Mouse (Mus musculus) embryonic facial prominence, embryonic 10.5 days (tissue): ENCODE measurements at regions not wholly inside any gene's neighbourhood (a gene's known extent, or its start where the extent isn't known, plus 50 kb on each side); places are given as distances from the start of the nearest gene placed in this dataset.

Experiments
- DNase-seq: peaks from one replicate; pipeline ENCODE4 v3.0.0-alpha.2; 2017; ENCODE audit warnings: low spot score
- H3K27ac ChIP-seq: fragments of 300-500 bp; sonication (generic); replicated peaks from 2 replicates; pipeline ENCODE4 v1.5.1; 2016; ENCODE audit warnings: mild to moderate bottlenecking
- H3K27me3 ChIP-seq: fragments of 300-500 bp; sonication (generic); replicated peaks from 2 replicates; pipeline ENCODE4 v1.6.1; 2016; ENCODE audit warnings: low read depth, mild to moderate bottlenecking; ENCODE audit not compliant: poor library complexity, severe bottlenecking
- H3K36me3 ChIP-seq: fragments of 300-500 bp; sonication (generic); replicated peaks from 2 replicates; pipeline ENCODE4 v1.6.1; 2016; ENCODE audit warnings: mild to moderate bottlenecking, moderate library complexity
- H3K4me1 ChIP-seq: fragments of 300-500 bp; sonication (generic); 2 replicates; pipeline ENCODE4 v1.6.1; 2016
- H3K4me3 ChIP-seq: fragments of 300-500 bp; sonication (generic); 2 replicates; pipeline ENCODE4 v1.5.1; 2016; ENCODE audit warnings: mild to moderate bottlenecking, moderate library complexity
- H3K9me3 ChIP-seq: fragments of 300-500 bp; sonication (generic); 2 replicates; pipeline ENCODE4 v1.6.1; 2016; ENCODE audit warnings: mild to moderate bottlenecking
- WGBS: fragments of 180-500 bp; shearing (Covaris S2); methylation state at CpG from one replicate; pipeline ENCODE4 v1.1.7; 2016; 5-methylcytosine and 5-hydroxymethylcytosine counted together

- no peak overlapping the region for H3K4me3 ChIP-seq
Observed at GRCm38 (mm10) chr5:51849236-51849635, 281.7 kb upstream of the Ppargc1a start.

GRCm38 (mm10) chr5:51842189-51842588, 274.7 kb upstream of the Ppargc1a start:
- Histone ChIP-seq H3K9me3 (no peaks in the 10 kb centered on the region), H3K4me1 (no peaks in the 10 kb centered on the region)
- 90% methylated on average over 5 of the region's 5 CpGs for WGBS

More at GRCm38 (mm10) chr5:51849236-51849635, 281.7 kb upstream of the Ppargc1a start:
- 93% methylated on average over 5 of the region's 5 CpGs for WGBS
- Histone ChIP-seq H3K36me3 (no peaks in the 10 kb centered on the region), H3K27ac (no peak overlapping the region), H3K4me1 (no peaks in the 10 kb centered on the region), H3K27me3 (no peaks in the 10 kb centered on the region), H3K9me3 (no peaks in the 10 kb centered on the region)
- no peak for DNase-seq

GRCm38 (mm10) chr5:51841763-51842162, 274.2 kb upstream of the Ppargc1a start:
- Histone ChIP-seq H3K27me3 (no peaks in the 10 kb centered on the region), H3K4me3 (no peak overlapping the region)
- WGBS: 88% methylated on average over 2 of the region's 2 CpGs

More at GRCm38 (mm10) chr5:51842189-51842588, 274.7 kb upstream of the Ppargc1a start:
- DNase-seq: no peak
- no peak overlapping the region for H3K27ac ChIP-seq
- no peaks in the 10 kb centered on the region for H3K27me3 ChIP-seq
- no peak overlapping the region for H3K4me3 ChIP-seq
- no peaks in the 10 kb centered on the region for H3K36me3 ChIP-seq

GRCm38 (mm10) chr5:51840638-51841329, 273.3 kb upstream of the Ppargc1a start:
- WGBS: 91% methylated on average over 11 of the region's 11 CpGs
- Histone ChIP-seq H3K27ac (no peak overlapping the region), H3K36me3 (no peaks in the 10 kb centered on the region), H3K9me3 (no peaks in the 10 kb centered on the region), H3K4me1 (no peaks in the 10 kb centered on the region), H3K27me3 (no peaks in the 10 kb centered on the region), H3K4me3 (no peak overlapping the region)
- DNase-seq: no peak

More at GRCm38 (mm10) chr5:51841763-51842162, 274.2 kb upstream of the Ppargc1a start:
- H3K4me1 ChIP-seq: no peaks in the 10 kb centered on the region
- H3K9me3 ChIP-seq: no peaks in the 10 kb centered on the region
- no peaks in the 10 kb centered on the region for H3K36me3 ChIP-seq
- no peak overlapping the region for H3K27ac ChIP-seq
- no peak for DNase-seq

GRCm38 (mm10) chr5:51839292-51839691, 271.8 kb upstream of the Ppargc1a start:
- Histone ChIP-seq H3K27ac (no peak overlapping the region), H3K9me3 (no peaks in the 10 kb centered on the region), H3K27me3 (no peaks in the 10 kb centered on the region), H3K36me3 (no peaks in the 10 kb centered on the region), H3K4me1 (no peaks in the 10 kb centered on the region), H3K4me3 (no peak overlapping the region)
- no peak for DNase-seq
- 68% methylated on average over 4 of the region's 4 CpGs for WGBS

- no peak for DNase-seq
- Histone ChIP-seq H3K4me1 (peaks cover 17% of the 10 kb centered on the region), H3K9me3 (no peaks in the 10 kb centered on the region), H3K4me3 (no peak overlapping the region), H3K27ac (no peak overlapping the region), H3K36me3 (no peaks in the 10 kb centered on the region), H3K27me3 (no peaks in the 10 kb centered on the region)
- WGBS: 81% methylated on average over 6 of the region's 6 CpGs
Observed at GRCm38 (mm10) chr5:51830551-51830950, 263.0 kb upstream of the Ppargc1a start.

GRCm38 (mm10) chr5:51830015-51830414, 262.5 kb upstream of the Ppargc1a start:
- DNase-seq: no peak

GRCm38 (mm10) chr5:51829606-51830005, 262.1 kb upstream of the Ppargc1a start:
- 34% methylated on average over 3 of the region's 3 CpGs for WGBS
- DNase-seq: peak; percentile 22
- Histone ChIP-seq H3K27me3 (no peaks in the 10 kb centered on the region), H3K4me1 (peaks cover 17% of the 10 kb centered on the region), H3K36me3 (no peaks in the 10 kb centered on the region), H3K9me3 (no peaks in the 10 kb centered on the region), H3K27ac (no peak overlapping the region), H3K4me3 (no peak overlapping the region)

More at GRCm38 (mm10) chr5:51830015-51830414, 262.5 kb upstream of the Ppargc1a start:
- Histone ChIP-seq H3K36me3 (no peaks in the 10 kb centered on the region), H3K27ac (no peak overlapping the region), H3K4me1 (peaks cover 17% of the 10 kb centered on the region), H3K9me3 (no peaks in the 10 kb centered on the region), H3K27me3 (no peaks in the 10 kb centered on the region), H3K4me3 (no peak overlapping the region)
- 67% methylated on average over 2 of the region's 2 CpGs for WGBS

- H3K27ac ChIP-seq: no peak overlapping the region
- H3K4me1 ChIP-seq: peaks cover 17% of the 10 kb centered on the region
- no peaks in the 10 kb centered on the region for H3K9me3 ChIP-seq
- 60% methylated on average over 5 of the region's 5 CpGs for WGBS
- DNase-seq: no peak
- no peaks in the 10 kb centered on the region for H3K36me3 ChIP-seq
- H3K4me3 ChIP-seq: no peak overlapping the region
- no peaks in the 10 kb centered on the region for H3K27me3 ChIP-seq
Observed at GRCm38 (mm10) chr5:51829020-51829419, 261.5 kb upstream of the Ppargc1a start.

GRCm38 (mm10) chr5:51826269-51826668, 258.7 kb upstream of the Ppargc1a start:
- no peak for DNase-seq
- Histone ChIP-seq H3K36me3 (no peaks in the 10 kb centered on the region), H3K4me1 (peaks cover 17% of the 10 kb centered on the region), H3K27me3 (no peaks in the 10 kb centered on the region), H3K27ac (no peak overlapping the region), H3K9me3 (no peaks in the 10 kb centered on the region), H3K4me3 (no peak overlapping the region)
- 81% methylated on average over 1 of the region's 1 CpGs for WGBS

- 93% methylated on average over 3 of the region's 3 CpGs for WGBS
- H3K36me3 ChIP-seq: no peaks in the 10 kb centered on the region
- H3K4me1 ChIP-seq: peaks cover 17% of the 10 kb centered on the region
Observed at GRCm38 (mm10) chr5:51825584-51826088, 258.1 kb upstream of the Ppargc1a start.

GRCm38 (mm10) chr5:51824731-51825130, 257.2 kb upstream of the Ppargc1a start:
- Histone ChIP-seq H3K4me1 (peaks cover 12% of the 10 kb centered on the region), H3K36me3 (no peaks in the 10 kb centered on the region), H3K27me3 (no peaks in the 10 kb centered on the region), H3K4me3 (no peak overlapping the region), H3K27ac (no peak overlapping the region), H3K9me3 (no peaks in the 10 kb centered on the region)
- no peak for DNase-seq
- WGBS: 89% methylated on average over 4 of the region's 4 CpGs

More at GRCm38 (mm10) chr5:51825584-51826088, 258.1 kb upstream of the Ppargc1a start:
- Histone ChIP-seq H3K9me3 (no peaks in the 10 kb centered on the region), H3K4me3 (no peak overlapping the region), H3K27me3 (no peaks in the 10 kb centered on the region), H3K27ac (no peak overlapping the region)
- no peak for DNase-seq

GRCm38 (mm10) chr5:51823657-51824056, 256.1 kb upstream of the Ppargc1a start:
- H3K27me3 ChIP-seq: no peaks in the 10 kb centered on the region
- H3K4me3 ChIP-seq: no peak overlapping the region
- 63% methylated on average over 2 of the region's 2 CpGs for WGBS
- peaks cover under 1% of the 10 kb centered on the region for H3K4me1 ChIP-seq
- no peak for DNase-seq
- no peaks in the 10 kb centered on the region for H3K9me3 ChIP-seq
- no peaks in the 10 kb centered on the region for H3K36me3 ChIP-seq
- H3K27ac ChIP-seq: no peak overlapping the region
